Mouse (Mus musculus): Measurements from ENCODE around the gene Ift74. TPM values are rescaled to one million over a fixed set of nuclear protein-coding genes. Genes with fewer than 3 reads are reported as not detected.

The Ift74 gene
- polyA plus RNA-seq, 1 experiment from 2014 or later, result 29.2 TPM

DNA sequence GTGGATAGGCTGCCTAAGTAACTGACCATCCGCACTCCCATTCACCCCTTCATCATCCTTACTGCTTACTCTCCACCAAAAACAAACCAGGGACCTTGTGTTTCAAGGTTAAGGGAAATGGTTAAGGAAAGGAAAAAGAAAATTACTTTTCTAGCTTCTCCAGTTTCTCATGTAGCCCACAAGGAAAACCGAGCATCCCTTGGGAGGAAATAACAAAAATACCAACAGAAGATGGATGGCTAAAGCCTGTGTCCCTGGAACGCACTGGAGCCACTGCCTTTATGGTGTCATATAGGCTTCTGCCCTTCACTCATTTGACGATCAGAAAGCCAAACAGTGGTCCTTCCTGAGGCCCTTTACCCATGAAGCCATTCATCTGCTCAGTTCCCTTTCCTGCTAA, 97.1 kb downstream of the Ift74 start:
- Histone ChIP-seq H3K36me3 (no peaks in the 10 kb centered on the region), H3K9me3 (no peaks in the 10 kb centered on the region), H3K27ac (replicated peaks) (no peak overlapping the region), H3K4me3 (no peak overlapping the region), H3K4me1 (no peaks in the 10 kb centered on the region), H3K4me2 (replicated peaks) (no peak overlapping the region), H3K9ac (replicated peaks) (no peak overlapping the region), H3K27me3 (no peaks in the 10 kb centered on the region)
- ATAC-seq (replicated peaks), result no peak
- WGBS, result 90% methylated on average over 4 of the region's 4 CpGs

DNA sequence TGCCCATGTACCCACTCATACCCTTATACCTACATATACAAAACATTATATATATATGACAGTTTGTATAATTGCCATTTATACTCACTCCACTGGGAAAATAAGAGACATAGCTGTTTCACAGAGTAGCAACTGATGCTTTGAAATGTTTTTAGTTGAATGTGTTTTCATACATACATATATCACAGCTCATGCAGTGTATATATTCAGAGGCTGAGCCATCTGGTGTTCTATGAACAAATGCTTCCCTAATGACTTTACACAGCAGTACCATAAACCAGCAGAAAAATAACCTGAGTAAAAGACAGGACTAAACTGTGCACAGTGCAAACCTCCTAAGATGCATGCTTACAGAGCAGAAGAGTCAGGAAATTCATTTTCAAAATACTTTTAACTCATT, 99.5 kb downstream of the Ift74 start:
- Histone ChIP-seq H3K4me1 (no peaks in the 10 kb centered on the region), H3K9me3 (no peaks in the 10 kb centered on the region), H3K36me3 (no peaks in the 10 kb centered on the region), H3K27ac (replicated peaks) (no peak overlapping the region), H3K4me3 (no peak overlapping the region), H3K4me2 (replicated peaks) (no peak overlapping the region), H3K27me3 (no peaks in the 10 kb centered on the region), H3K9ac (replicated peaks) (no peak overlapping the region)
- ATAC-seq (replicated peaks), result no peak

DNA sequence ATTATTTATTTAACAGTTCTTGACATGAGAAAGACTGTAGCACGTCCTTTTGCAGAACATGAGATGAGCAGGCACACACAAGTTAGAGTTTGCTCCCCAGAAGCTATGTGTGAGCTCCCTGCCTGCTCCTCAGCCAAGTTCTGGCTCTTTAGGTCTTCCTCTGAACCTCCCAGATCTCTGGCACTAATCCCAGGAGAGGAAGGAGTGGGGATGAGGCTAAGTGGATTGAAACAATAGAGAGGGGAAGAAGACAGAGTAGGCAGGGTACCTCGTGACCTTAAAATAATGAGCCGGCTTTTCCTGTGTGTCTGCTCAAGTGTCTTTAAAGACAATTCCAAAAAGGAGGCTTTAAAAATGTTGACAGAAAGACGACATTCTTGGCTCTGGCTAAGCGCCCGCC, 100.9 kb downstream of the Ift74 start:
- Histone ChIP-seq H3K4me2 (replicated peaks) (no peak overlapping the region), H3K9ac (replicated peaks) (no peak overlapping the region), H3K36me3 (no peaks in the 10 kb centered on the region), H3K4me3 (no peak overlapping the region), H3K9me3 (no peaks in the 10 kb centered on the region), H3K27me3 (no peaks in the 10 kb centered on the region), H3K4me1 (no peaks in the 10 kb centered on the region), H3K27ac (replicated peaks) (no peak overlapping the region)
- no peak for ATAC-seq (replicated peaks)
- 43% methylated on average over 6 of the region's 6 CpGs for WGBS

DNA sequence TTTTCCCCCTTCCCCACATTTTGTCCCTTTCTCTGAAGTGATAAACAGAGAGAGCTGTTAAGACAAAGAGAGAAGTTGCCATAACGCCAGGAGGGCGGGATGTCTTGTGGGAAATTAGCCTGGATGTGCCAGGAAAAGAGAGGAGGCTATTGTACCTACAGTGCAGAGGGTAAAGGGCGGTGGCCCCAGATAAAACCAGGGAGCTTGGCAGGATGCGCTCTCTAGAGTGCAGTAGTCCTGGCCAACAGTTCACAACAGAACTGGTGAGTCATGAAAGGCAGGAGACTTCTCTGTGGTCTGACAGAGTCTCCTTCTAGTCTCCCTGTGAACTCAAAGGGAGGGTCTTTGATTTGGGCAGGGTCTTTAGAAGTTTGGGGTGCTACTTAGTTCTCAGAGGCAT, 111.5 kb downstream of the Ift74 start:
- Histone ChIP-seq H3K9me3 (no peaks in the 10 kb centered on the region), H3K27me3 (no peaks in the 10 kb centered on the region), H3K4me3 (no peak overlapping the region), H3K9ac (replicated peaks) (no peak overlapping the region), H3K27ac (replicated peaks) (no peak overlapping the region), H3K4me2 (replicated peaks) (no peak overlapping the region), H3K4me1 (no peaks in the 10 kb centered on the region), H3K36me3 (no peaks in the 10 kb centered on the region)
- no peak for ATAC-seq (replicated peaks)
- WGBS, result 68% methylated on average over 4 of the region's 4 CpGs

DNA sequence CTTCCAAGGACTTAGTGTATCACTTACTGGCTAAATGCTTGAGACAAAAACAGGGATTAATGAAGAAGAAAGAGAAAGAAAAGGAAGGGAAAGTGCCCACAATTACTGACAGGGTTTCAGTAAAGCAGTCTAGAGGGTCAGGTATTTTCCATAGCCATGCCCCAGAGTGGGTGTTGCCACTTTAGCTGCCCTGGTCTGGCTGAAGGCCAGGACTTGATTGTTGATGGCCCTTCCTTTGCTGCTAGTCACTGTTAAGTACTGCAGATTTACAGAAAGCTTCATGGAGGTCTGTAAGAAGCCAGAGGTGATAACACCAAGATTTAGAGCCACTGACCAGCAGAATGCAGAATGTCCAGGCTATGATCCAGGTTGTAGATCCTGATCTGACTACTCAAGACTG, 118.4 kb downstream of the Ift74 start:
- H3K36me3 ChIP-seq, result no peaks in the 10 kb centered on the region
- H3K4me2 ChIP-seq (replicated peaks), result no peak overlapping the region
- H3K27ac ChIP-seq (replicated peaks), result no peak overlapping the region
- no peak overlapping the region for H3K9ac ChIP-seq (replicated peaks)
- no peak overlapping the region for H3K4me3 ChIP-seq
- no peaks in the 10 kb centered on the region for H3K9me3 ChIP-seq
- H3K27me3 ChIP-seq, result no peaks in the 10 kb centered on the region
- no peaks in the 10 kb centered on the region for H3K4me1 ChIP-seq
- ATAC-seq (replicated peaks), result no peak

DNA sequence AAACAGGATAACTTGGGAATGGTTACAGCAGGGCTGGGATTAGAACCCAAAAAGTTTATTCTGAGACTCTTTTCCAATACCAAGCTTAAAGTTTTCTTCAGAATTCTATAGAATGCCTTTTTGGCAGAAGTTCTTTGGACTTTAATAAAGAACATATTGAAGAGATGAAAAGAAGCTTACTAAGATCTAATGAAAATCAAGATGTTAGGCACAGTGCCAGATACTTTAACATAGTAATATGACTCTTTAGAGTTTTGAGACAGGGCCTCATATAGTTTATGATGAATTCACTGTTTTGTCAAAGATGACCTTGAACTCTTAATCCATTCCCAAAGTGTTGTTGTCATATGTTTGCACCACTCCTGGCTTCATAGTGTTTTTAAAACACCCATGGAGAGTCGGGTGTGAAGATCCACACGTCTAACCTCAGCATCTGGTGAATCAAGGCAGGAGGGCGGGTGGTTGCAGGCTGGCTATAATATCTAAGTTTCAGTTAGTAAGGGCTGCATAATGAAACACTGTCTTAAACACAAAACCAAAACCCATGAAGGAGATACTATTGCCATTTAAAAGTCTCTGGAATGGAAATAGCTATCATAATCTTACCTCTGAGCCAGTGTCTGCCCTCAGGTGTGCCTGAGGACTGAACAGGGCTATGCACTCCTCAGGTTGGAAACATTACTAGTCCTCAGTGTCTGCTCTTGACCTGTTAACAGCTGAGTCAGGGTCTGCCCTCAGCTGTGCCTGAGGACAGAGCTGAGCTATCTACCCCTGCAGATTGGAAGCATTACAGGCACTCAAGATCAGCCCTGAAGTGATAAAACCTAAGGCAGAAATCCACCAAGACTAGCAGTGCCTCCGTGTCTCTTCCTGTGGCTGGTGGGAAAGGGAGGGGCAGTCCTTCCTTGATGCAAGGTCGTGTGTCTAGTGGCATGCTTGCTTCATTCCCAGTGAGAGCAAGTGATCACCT, 123.3 kb downstream of the Ift74 start:
- 83% methylated on average over 5 of the region's 5 CpGs for WGBS
- Histone ChIP-seq H3K9me3 (no peaks in the 10 kb centered on the region), H3K27ac (replicated peaks) (no peak overlapping the region), H3K4me3 (no peak overlapping the region), H3K27me3 (no peaks in the 10 kb centered on the region), H3K4me1 (no peaks in the 10 kb centered on the region), H3K4me2 (replicated peaks) (no peak overlapping the region), H3K9ac (replicated peaks) (no peak overlapping the region), H3K36me3 (no peaks in the 10 kb centered on the region)
- no peak for ATAC-seq (replicated peaks)

DNA sequence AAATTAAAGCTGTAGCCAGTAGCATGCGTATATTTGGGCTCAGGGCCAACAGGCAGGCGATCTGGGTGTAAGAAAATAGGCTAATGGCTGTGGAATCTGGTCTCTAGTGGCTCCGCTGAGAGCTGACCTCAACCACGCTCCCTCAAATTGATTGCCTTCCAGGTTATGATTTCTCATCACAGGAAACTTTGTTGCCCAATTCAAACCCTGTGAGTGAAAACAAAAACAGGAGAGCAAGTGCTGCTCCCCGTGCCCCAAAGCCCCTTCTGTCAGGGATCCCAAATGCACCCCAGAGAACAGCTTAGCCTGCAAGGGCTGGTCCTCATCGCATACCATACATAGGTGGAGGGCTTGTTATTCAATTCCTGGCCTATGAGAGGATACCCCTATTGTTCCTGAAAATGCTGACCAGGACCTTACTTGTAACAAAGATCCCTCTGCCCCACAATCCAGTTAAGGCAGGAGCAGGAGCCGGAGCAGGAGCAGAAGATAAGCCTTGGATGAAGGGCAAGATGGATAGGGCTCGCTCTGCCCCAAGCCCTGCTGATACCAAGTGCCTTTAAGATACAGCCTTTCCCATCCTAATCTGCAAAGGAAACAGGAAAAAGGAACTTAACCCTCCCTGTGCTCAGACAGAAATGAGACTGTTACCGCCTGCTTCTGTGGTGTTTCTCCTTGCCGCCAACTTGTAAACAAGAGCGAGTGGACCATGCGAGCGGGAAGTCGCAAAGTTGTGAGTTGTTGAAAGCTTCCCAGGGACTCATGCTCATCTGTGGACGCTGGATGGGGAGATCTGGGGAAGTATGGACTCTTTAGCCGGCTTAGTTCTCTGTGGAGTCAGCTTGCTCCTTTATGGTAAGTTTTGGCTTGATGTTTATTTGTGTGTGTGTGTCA, 124.8 kb downstream of the Ift74 start, which contains the start of gene Tek:
Gene Tek, plus strand, starts transcription at position 452 of the 894 bp plus-strand sequence.
- Histone ChIP-seq H3K9ac (replicated peaks) (no peak within 1 kb of the TSS), H3K9me3 (no peaks in the 10 kb centered on the region), H3K4me3 (no peak within 1 kb of the TSS), H3K4me1 (no peaks in the 10 kb centered on the region), H3K36me3 (no peaks in the 10 kb centered on the region), H3K27me3 (no peaks in the 10 kb centered on the region), H3K4me2 (replicated peaks) (no peak within 1 kb of the TSS), H3K27ac (replicated peaks) (no peak within 1 kb of the TSS)
- WGBS, result 74% methylated on average over 16 of the region's 16 CpGs
- ATAC-seq (replicated peaks), result no peak

DNA sequence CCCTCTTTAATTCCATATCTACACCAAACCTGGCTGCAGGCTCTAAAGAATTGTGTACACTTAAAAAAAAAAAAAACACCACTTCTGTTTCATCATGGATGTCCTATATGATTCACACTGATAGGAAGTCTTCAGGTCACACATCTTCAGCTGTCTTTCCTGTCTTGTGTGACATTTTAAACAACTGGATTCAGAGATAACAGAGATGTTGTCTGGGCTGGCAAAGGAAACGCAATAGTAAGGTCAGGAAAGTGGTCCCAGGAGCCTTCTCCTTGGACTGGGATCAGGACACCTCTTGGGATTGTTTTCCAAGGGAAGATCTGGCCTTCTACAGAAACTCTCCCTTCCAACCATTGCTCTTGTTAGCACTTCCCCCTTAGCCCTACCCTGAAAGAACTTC, 127.5 kb downstream of the Ift74 start:
- Histone ChIP-seq H3K4me3 (no peak overlapping the region), H3K9ac (replicated peaks) (no peak overlapping the region), H3K4me2 (replicated peaks) (no peak overlapping the region), H3K27me3 (no peaks in the 10 kb centered on the region), H3K36me3 (no peaks in the 10 kb centered on the region), H3K27ac (replicated peaks) (no peak overlapping the region), H3K9me3 (no peaks in the 10 kb centered on the region), H3K4me1 (no peaks in the 10 kb centered on the region)
- 92% methylated on average over 1 of the region's 1 CpGs for WGBS
- ATAC-seq (replicated peaks), result no peak

MicroRNAs within 50 kb of the gene (microRNA counts, 519-probe panel; counts per million panel counts)
- 3,222 counts per million, percentile 77 among the panel's probes with 10 or more counts for microRNA mmu-miR-872

Small RNA genes within 50 kb of the gene (microRNA-seq; reads per million reads assigned to microRNA genes)
- gene Mir872, result 2,734 reads per million, percentile 86 among the genes with 10 or more reads in this experiment

Other genes starting within 250 kb of the Ift74 start
- 0.41 TPM in 1 of 2 replicates, not detected in the other for gene Gm10306, start 57.9 kb upstream of the Ift74 start, polyA plus RNA-seq (2015; fragmentation: Nextera tagmentation; extraction: Ambion mirVana)
- 20.9 and 25.5 TPM in 2 replicates for gene Caap1, start 57.7 kb upstream of the Ift74 start, polyA plus RNA-seq (2015; fragmentation: Nextera tagmentation; extraction: Ambion mirVana)
- gene Plaa, start 11.2 kb upstream of the Ift74 start, polyA plus RNA-seq (2015; fragmentation: Nextera tagmentation; extraction: Ambion mirVana), result 78.6 and 82.3 TPM in 2 replicates
- 0.29 and 0.38 TPM in 2 replicates for gene Lrrc19, start 35.7 kb downstream of the Ift74 start, polyA plus RNA-seq (2015; fragmentation: Nextera tagmentation; extraction: Ambion mirVana)
- 7.0 and 7.6 TPM in 2 replicates for gene Tek, start 124.8 kb downstream of the Ift74 start, polyA plus RNA-seq (2015; fragmentation: Nextera tagmentation; extraction: Ambion mirVana)